Mouse (Mus musculus): Measurements from ENCODE around the gene Rpp25l.
A peak's percentile ranks its signal among the peaks of the same experiment; 100 is the strongest.
"Not testable (repeated sequence)": the region's sequence is repeated elsewhere in the genome, so short reads cannot be mapped to it uniquely, and the experiment has no call there.

The Rpp25l gene

GRCm38 (mm10) chr4:41737602-41738255, 24.4 kb upstream of the Rpp25l start:
- peak; percentile 71 for DNase-seq (ENCODE audit: low read depth, low spot score)

- DNase-seq (ENCODE audit: low read depth, low spot score), result peak; percentile 46
These were observed 17.9 kb upstream of the Rpp25l start, which contains the start of gene Arid3c for GRCm38 (mm10) chr4:41731052-41731765. Gene Arid3c, minus strand, starts transcription at chr4:41731142.

GRCm38 (mm10) chr4:41726826-41727621, 13.7 kb upstream of the Rpp25l start:
- no peak for DNase-seq (ENCODE audit: low read depth, low spot score)

- DNase-seq (ENCODE audit: low read depth, low spot score), result peak; percentile 98
These were observed 9.6 kb upstream of the Rpp25l start, which contains the start of gene Dctn3 for GRCm38 (mm10) chr4:41722918-41723351. Gene Dctn3, minus strand, starts transcription at chr4:41723170.

- DNase-seq (ENCODE audit: low read depth, low spot score), result no peak
These were observed 3.5 kb upstream of the Rpp25l start for GRCm38 (mm10) chr4:41716834-41717233.

GRCm38 (mm10) chr4:41715596-41715995, 2.3 kb upstream of the Rpp25l start:
- peak; percentile 56 for DNase-seq (ENCODE audit: low read depth, low spot score)

- no peak for DNase-seq (ENCODE audit: low read depth, low spot score)
These were observed 1.7 kb upstream of the Rpp25l start for GRCm38 (mm10) chr4:41715082-41715481.

GRCm38 (mm10) chr4:41714276-41714675, 942 bp upstream of the Rpp25l start:
- DNase-seq (ENCODE audit: low read depth, low spot score), result peak; percentile 76

GRCm38 (mm10) chr4:41712421-41713196, 725 bp downstream of the Rpp25l start:
- DNase-seq (ENCODE audit: low read depth, low spot score), result no peak

GRCm38 (mm10) chr4:41711705-41712375, 1.5 kb downstream of the Rpp25l start:
- DNase-seq (ENCODE audit: low read depth, low spot score), result peak; percentile 64

- peak; percentile 44 for DNase-seq (ENCODE audit: low read depth, low spot score)
These were observed 3.1 kb downstream of the Rpp25l start for GRCm38 (mm10) chr4:41710229-41710628.

GRCm38 (mm10) chr4:41708192-41708745, 5.1 kb downstream of the Rpp25l start:
- peak; percentile 59 for DNase-seq (ENCODE audit: low read depth, low spot score)

- peak; percentile 97 for DNase-seq (ENCODE audit: low read depth, low spot score)
These were observed 6.3 kb downstream of the Rpp25l start for GRCm38 (mm10) chr4:41707011-41707535.

GRCm38 (mm10) chr4:41705922-41706754, 7.2 kb downstream of the Rpp25l start:
- peak; percentile 52 for DNase-seq (ENCODE audit: low read depth, low spot score)

- DNase-seq (ENCODE audit: low read depth, low spot score), result no peak
These were observed 8.7 kb downstream of the Rpp25l start for GRCm38 (mm10) chr4:41704651-41705050.

GRCm38 (mm10) chr4:41702226-41702625, 11.1 kb downstream of the Rpp25l start:
- not testable (repeated sequence) for DNase-seq (ENCODE audit: low read depth, low spot score)

GRCm38 (mm10) chr4:41700224-41700623, 13.1 kb downstream of the Rpp25l start:
- DNase-seq (ENCODE audit: low read depth, low spot score), result not testable (repeated sequence)

GRCm38 (mm10) chr4:41699783-41700182, 13.6 kb downstream of the Rpp25l start, which contains the start of gene Il11ra1:
Gene Il11ra1, plus strand, starts transcription at chr4:41699989.
- DNase-seq (ENCODE audit: low read depth, low spot score), result not testable (repeated sequence)

- DNase-seq (ENCODE audit: low read depth, low spot score), result not testable (repeated sequence)
These were observed 14.8 kb downstream of the Rpp25l start for GRCm38 (mm10) chr4:41698421-41699016.
